Mouse (Mus musculus) heart, adult 11 months (tissue): ENCODE results near the gene Tfr2.

Experiments
- DNase-seq: peaks from one replicate; pipeline ENCODE4 v3.0.0; 2022

The Tfr2 gene

DNA sequence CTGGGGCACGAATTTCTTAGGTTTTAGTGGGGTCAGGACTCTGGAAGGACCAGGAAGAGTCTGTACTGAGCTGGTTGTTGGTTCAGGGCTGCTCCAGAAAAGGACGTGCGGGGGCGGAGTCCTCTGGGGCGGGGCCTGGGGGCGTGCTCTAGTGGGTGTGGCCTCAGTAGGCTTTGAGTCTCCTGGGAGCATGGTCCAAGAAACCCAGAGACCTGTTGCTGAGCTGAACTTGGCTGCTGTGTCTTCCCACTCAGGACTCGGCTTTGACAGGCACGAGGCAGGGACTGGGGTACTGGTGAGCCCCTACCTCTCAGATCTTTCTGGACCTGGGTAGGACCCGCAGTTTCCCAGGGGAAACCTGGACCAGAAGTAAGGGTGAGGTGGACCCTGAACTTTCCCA lies at the start of gene Tfr2:
Gene Tfr2 (plus strand): TSS at position 176 of the 400 bp plus-strand sequence.
- peak; percentile 94 for DNase-seq

- DNase-seq = peak; percentile 81
Observed at GRCm38 (mm10) chr5:137521861-137522260, 47.8 kb upstream of the Tfr2 start.

DNA sequence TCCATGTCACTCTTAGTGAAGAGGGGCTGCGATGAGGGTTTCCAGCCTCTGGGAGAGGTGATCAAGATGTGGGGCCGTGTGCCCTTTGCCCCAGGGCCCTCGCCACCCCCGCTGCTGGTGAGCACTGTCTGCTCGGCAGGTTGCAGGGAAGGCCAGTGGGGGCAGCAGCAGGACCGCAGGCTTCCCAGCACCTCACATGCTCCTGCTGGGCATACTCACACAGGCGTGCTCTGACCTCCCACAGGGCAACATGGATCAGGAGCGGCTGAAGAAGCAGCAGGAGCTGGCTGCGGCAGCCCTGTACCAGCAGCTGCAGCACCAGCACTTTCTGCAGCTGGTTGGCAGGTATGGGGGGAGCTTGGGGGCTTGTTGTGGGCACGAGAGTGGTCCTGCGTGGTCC lies 46.9 kb upstream of the Tfr2 start:
- peak; percentile 89 for DNase-seq

DNA sequence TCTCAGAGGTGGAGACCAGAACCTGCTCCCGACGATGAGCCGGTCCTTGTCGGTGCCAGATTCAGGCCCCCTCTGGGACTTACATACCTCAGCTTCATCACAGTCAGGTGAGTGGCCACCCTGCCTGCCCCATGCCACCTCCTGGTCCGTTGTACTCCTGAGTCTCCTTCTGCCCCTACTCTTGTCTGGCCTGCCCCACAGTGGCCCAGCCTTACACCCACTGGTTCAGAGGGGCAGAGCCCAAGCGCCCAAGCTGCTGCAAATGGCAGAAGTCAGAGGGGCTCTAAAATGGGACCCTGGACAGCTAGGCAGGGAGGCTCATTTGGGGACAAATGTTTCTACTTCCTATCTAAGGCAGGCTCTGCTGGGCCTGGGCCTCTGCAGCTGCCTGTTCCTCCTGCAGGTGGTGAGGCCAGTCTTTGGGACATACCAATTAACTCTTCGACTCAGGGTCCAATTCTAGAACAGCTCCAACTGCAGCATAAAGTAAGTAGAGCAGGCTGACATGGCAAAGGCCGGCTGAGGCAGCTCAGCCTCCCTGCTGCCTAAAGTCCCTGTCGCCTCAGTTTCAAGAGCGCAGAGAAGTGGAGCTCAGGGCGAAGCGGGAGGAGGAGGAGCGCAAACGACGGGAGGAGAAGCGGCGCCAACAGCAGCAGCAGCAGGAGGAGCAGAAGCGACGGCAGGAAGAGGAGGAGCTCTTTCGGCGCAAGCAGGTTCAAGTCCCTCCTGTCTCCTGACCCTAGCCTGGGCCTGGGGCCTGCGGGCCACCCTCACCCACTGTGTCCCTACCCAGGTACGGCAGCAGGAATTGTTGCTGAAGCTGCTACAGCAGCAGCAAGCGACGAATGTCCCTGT lies 46.0 kb upstream of the Tfr2 start:
- DNase-seq = peak; percentile 92

DNA sequence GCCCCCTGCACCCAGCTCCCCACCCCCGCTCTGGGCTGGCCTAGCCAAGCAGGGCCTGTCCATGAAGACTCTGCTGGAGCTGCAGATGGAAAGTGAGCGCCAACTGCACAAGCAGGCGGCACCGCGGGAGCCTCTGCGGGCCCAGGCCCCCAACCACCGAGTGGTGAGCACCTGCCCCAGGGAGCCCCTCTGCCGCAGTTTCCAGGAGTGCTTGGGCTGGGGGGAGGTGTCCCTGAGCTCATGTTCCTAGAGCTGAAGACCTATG lies 45.5 kb upstream of the Tfr2 start:
- peak; percentile 90 for DNase-seq

- DNase-seq = peak; percentile 90
Observed at GRCm38 (mm10) chr5:137524671-137525070, 45.0 kb upstream of the Tfr2 start.

GRCm38 (mm10) chr5:137525511-137525910 lies 44.1 kb upstream of the Tfr2 start:
- DNase-seq = peak; percentile 91

GRCm38 (mm10) chr5:137526192-137526936 lies 43.3 kb upstream of the Tfr2 start:
- peak; percentile 97 for DNase-seq

GRCm38 (mm10) chr5:137527413-137527812 lies 42.2 kb upstream of the Tfr2 start:
- DNase-seq = peak; percentile 94

DNA sequence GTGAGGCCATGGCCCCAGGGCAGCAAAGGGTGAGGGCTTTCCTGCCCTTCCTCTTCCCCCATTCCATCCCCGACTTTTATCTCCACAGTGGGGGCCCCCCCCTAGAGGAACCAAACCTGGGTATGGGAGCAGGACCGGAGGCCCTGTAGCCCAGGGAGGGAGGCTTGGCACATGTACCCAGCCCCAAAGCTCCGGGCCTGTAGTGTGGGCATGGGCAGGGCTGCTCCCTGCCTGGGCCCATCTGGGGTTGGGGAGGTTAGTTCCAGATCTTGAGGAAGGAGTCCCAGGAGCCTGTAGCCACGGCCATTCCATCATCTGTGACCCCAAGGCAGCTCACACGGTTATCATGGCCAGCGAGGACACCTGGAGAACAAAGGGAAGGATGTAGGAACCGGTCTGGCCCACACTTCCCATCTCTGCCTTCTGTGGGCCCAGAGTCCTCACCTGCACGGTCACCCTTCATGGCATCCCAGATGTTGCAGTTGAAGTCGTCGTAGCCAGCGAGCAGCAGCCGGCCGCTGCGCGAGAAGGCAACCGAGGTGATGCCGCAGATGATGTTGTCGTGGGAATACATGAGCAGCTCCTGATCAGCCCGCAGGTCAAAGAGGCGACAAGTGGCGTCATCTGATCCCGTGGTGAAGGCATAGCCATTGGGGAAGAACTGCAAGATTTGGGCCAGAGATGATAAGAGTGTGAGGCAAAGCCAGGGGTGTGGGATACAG lies 41.2 kb upstream of the Tfr2 start:
- peak; percentile 94 for DNase-seq

DNA sequence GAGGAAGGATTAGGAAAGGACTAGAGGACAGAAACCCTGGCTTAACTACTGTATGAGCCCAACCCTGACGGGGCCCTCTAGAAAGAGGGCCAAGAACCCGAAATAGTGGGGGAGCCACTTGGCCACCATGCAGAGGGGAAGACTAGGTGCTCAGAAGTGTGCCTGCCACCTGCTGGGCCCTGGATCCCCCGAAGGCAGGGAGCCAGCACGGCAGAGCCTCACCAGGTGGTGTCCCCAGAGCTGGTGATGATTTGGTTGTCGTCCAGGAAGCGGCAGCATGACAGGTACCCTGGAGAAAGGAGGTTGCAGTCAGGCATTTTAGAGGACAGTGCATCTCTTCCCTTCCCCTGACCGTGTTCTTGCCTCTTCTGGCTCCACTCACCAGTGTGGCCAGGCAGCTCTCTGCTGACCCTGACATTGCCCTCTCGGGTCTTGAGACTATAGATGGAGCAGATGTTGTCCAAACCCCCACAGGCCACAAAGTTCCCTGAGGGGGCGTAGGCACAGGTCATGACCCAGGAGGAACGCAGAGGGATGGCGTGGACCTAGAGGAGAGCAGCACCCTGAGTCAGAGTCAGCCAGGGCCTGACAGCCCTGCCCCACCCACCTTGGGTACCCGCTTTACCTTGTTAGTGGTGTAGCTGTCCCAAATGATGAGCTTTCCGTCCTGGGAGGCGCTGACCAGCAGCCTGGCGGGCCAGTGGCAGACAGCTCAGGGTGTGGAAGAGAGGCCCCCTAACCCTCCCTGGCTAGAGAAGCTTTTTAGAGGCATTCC lies 40.2 kb upstream of the Tfr2 start:
- peak; percentile 95 for DNase-seq

- peak; percentile 95 for DNase-seq
Observed at GRCm38 (mm10) chr5:137530075-137530474, 39.6 kb upstream of the Tfr2 start.

GRCm38 (mm10) chr5:137530588-137531413 lies 38.8 kb upstream of the Tfr2 start:
- peak; percentile 99 for DNase-seq

DNA sequence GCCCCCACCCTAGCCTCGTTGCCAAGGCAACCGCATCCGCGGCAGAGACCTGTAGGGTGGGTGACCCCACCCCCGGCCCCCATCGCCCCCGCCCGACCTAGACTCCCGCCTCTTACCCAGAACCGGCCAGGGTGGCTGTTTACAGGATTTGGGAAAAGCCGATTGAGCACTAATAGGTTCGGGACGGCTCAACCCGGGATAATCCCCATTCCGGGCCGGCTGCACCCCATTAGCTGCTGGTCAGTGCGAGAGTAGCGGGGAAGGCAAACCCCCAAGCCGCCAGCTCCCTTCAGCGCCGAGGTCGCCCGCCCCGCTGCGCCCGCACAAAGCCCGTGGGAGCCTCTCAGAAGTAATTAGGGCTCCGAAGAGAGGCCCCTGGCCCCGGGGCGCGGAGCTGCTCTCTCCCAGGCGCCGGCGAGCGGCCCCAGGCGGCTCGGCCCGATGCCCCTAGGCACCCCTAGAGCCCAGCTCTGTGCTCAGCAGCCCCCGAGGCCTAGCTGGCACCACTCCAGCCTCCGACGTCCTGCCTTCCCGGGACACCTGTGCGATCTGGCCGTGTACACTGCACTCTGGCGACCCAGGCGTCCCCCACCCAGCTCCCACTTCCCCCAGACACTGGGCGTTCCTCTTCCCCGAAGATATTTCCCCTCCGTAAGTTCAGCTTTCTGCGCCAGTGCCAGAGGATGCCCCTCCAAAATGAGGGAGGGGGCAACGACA lies 38.1 kb upstream of the Tfr2 start:
- peak; percentile 98 for DNase-seq

DNA sequence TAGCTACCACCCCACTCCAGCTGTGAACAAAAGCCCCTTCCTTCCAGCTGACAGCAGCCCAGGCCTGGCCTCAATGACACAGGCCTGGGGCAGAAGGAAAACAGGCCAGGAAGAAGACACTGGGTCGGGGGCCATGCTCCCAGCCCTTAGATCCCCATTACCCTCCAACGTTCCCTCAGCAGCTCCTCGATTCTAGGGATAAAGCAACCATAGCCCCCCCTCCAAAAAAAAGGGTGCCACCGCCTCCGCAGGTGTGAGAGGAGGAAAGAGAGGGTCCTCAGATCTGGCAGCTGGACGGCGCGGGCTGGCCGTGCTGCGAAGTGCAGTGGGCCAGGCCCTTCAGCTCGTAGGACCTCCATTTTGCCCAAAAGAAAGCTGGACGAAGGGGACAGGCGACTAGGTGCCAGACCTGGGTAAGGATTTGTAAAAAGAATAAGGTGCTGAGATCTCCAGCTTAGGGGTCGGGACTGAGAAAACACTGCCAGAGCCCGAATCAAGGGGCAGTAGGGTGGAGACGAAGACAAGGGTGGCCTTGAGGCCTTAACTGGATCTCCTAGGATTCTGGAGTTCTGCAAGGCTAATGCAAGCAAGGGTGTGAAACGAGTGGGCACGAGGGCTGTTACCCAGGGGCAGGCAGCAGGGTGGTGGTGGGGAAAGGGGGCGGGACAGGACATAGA lies 37.4 kb upstream of the Tfr2 start:
- peak; percentile 97 for DNase-seq

- DNase-seq = no peak
Observed at GRCm38 (mm10) chr5:137532808-137533116, 36.9 kb upstream of the Tfr2 start.

DNA sequence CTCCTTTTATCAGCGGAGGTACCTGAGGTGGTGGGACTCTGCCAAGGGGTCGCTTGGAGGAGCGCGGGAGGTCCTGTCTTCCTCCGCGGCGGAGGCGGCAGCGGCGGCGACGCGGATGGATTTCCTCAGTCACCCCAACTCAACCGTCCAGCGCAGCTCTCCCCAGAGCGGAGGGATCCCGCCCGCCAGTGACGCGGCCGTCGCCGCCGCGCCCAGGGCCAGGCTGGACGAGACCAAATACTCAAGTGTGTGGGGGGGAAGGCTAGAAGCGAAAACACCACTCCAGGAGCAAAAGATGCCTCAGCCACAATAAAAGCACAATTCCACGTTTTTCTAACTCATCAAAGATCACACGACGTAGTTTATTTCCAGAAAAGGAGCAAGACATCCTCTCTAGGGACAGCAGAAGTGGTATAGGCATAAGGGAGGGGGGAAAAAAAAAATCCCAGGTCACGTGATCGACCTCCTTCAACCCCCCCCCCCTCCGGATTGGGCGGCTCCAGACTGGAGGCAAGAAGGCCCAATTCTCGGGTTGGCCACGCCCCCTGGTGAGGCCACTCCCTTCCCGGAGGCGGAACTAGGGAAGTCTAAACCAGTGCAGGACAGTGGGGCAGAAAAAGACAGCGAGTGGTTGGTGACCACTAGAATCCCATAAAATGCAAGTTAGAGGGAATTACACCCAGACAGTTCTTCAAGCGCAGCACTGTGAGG lies 36.4 kb upstream of the Tfr2 start, which contains the start of the genes Epo and Gnb2:
Gene Epo (minus strand): TSS at position 126 of the 711 bp plus-strand sequence.
Gene Gnb2 (minus strand): TSS at position 394 of the 711 bp plus-strand sequence.
- DNase-seq = peak; percentile 100

GRCm38 (mm10) chr5:137534762-137535161 lies 34.9 kb upstream of the Tfr2 start:
- DNase-seq = no peak

DNA sequence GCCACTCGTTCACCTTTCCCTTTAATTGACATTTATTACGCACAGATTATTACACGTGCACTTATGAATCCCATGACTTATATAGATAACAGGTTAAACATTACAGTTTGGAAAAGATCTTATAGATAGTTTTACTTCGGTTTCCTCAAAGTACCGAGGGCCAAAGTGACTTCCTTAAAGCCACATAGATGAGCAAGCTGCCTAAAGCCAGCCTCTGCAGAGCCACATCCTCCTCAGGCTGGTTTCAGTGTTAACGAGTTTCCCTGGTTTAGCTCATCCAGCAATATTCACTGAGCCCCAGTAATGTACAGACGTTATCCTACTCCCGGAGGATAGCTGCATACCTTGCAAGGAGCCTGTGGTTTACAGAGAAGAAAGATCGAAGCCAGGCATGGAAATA lies 34.3 kb upstream of the Tfr2 start:
- DNase-seq = peak; percentile 57

DNA sequence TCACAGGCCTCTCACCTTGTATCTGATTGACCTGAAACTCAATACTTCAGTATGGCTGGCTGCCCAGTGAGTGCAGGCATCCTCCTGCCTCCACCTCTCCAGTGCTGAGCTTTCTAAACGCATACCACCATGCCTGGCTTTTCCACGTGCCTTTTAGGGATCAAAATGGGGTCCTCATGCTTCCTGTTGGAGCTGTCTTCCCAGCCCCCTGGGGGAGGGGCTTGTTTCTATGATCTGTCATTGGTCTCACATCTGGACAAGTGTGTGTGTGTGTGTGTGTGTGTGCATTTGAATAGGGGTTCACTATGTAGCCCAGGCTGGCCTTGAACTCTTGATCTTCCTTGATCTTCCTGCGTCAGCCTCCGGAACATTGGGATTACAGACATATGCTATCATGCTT lies 32.2 kb upstream of the Tfr2 start:
- DNase-seq = peak; percentile 65
